Mouse (Mus musculus) CH12.LX (cell line): ENCODE results near the gene Gm49325. TPM values are rescaled to one million over a fixed set of nuclear protein-coding genes. Genes with fewer than 3 reads are reported as not detected.
A peak's percentile ranks its signal among the peaks of the same experiment; 100 is the strongest.

Experiments used
- DNase-seq: peaks from one replicate; pipeline ENCODE4 v3.0.0-alpha.2; 2013; ENCODE audit errors: extremely low read depth
- H3K27ac ChIP-seq: 2 replicates; pipeline ENCODE4 v1.5.1; 2012; ENCODE audit warnings: low read depth, mild to moderate bottlenecking, control low read depth, moderate library complexity; ENCODE audit not compliant: insufficient read depth
- H3K27me3 ChIP-seq: replicated peaks from 2 replicates; pipeline ENCODE3; 2012; ENCODE audit warnings: inconsistent platforms
- H3K36me3 ChIP-seq, 2 experiments: replicated peaks in 1 of 2; 2 replicates each; pipeline versions ENCODE3 to v1.6.1; 2012; ENCODE audit warnings: inconsistent platforms in 1 of 2, low read length in 1 of 2, mild to moderate bottlenecking in 1 of 2, mixed read lengths in 1 of 2, moderate library complexity in 1 of 2; ENCODE audit not compliant: control insufficient read depth in 1 of 2, insufficient read depth in 1 of 2
- H3K4me1 ChIP-seq, 2 experiments: 2 replicates each; pipeline ENCODE4 v1.6.1; 2012; ENCODE audit warnings: inconsistent platforms in 1 of 2, moderate library complexity in 1 of 2; ENCODE audit not compliant: insufficient read depth in 2 of 2, control insufficient read depth in 1 of 2
- H3K4me2 ChIP-seq: 2 replicates; pipeline ENCODE4 v1.6.1; 2012; ENCODE audit warnings: low read depth, mild to moderate bottlenecking, control low read depth; ENCODE audit not compliant: poor library complexity, insufficient read depth, severe bottlenecking
- H3K4me3 ChIP-seq, 3 experiments: fragments of 150-350 bp in 1 of 3; sonication (generic) in 1 of 3; replicated peaks in 1 of 3; 2 replicates each; pipeline versions ENCODE3 to v1.5.1; 2011 to 2012; ENCODE audit warnings: low read depth in 2 of 3, low read length in 2 of 3, mild to moderate bottlenecking in 2 of 3, moderate library complexity in 2 of 3, control low read depth in 1 of 3, improper control_type of control experiment in 1 of 3, inconsistent platforms in 1 of 3, mixed read lengths in 1 of 3; ENCODE audit not compliant: poor library complexity in 1 of 3
- H3K79me2 ChIP-seq: replicated peaks from 2 replicates; pipeline ENCODE4 v1.6.1; 2012; ENCODE audit warnings: mild to moderate bottlenecking, moderate library complexity; ENCODE audit not compliant: control insufficient read depth, poor library complexity, insufficient read depth, severe bottlenecking; ENCODE audit errors: extremely low read depth
- H3K9ac ChIP-seq: 2 replicates; pipeline ENCODE4 v1.6.1; 2012; ENCODE audit warnings: low read depth, mild to moderate bottlenecking, control low read depth, moderate library complexity; ENCODE audit not compliant: insufficient read depth
- H3K9me3 ChIP-seq: replicated peaks from 2 replicates; pipeline ENCODE3; 2012; ENCODE audit warnings: low read length, inconsistent platforms, mixed read lengths
- BHLHE40 ChIP-seq: IDR thresholded peaks from 2 replicates; pipeline ENCODE4 v1.6.1; 2011; ENCODE audit warnings: mild to moderate bottlenecking, low read depth, low read length, improper control_type of control experiment
- CHD2 ChIP-seq: IDR thresholded peaks from 2 replicates; pipeline ENCODE4 v1.6.1; 2011; ENCODE audit warnings: low read length, improper control_type of control experiment
- E2F4 ChIP-seq: IDR thresholded peaks from 2 replicates; pipeline ENCODE4 v1.6.1; 2011; ENCODE audit warnings: low read depth, low read length, improper control_type of control experiment; ENCODE audit not compliant: insufficient replicate concordance
- ELF1 ChIP-seq: IDR thresholded peaks from 2 replicates; pipeline ENCODE4 v1.6.1; 2014; ENCODE audit warnings: low read depth, mild to moderate bottlenecking, inconsistent platforms, low read length, improper control_type of control experiment
- GABPA ChIP-seq: IDR thresholded peaks from 2 replicates; pipeline ENCODE4 v1.6.1; 2012; ENCODE audit warnings: low read depth, low read length, improper control_type of control experiment, inconsistent platforms; ENCODE audit not compliant: insufficient replicate concordance
- KAT2A ChIP-seq: IDR thresholded peaks from 2 replicates; pipeline ENCODE4 v1.6.1; 2012; ENCODE audit warnings: low read length, improper control_type of control experiment, inconsistent platforms; ENCODE audit not compliant: insufficient replicate concordance
- MAFK ChIP-seq: IDR thresholded peaks from 2 replicates; pipeline ENCODE4 v1.6.1; 2011; ENCODE audit warnings: low read length, improper control_type of control experiment; ENCODE audit not compliant: insufficient replicate concordance
- MEF2A ChIP-seq: IDR thresholded peaks from 2 replicates; pipeline ENCODE4 v1.6.1; 2014; ENCODE audit warnings: low read depth, mild to moderate bottlenecking, inconsistent platforms, low read length, improper control_type of control experiment, borderline replicate concordance
- MXI1 ChIP-seq: IDR thresholded peaks from 2 replicates; pipeline ENCODE4 v1.6.1; 2011; ENCODE audit warnings: mild to moderate bottlenecking, low read depth, low read length, improper control_type of control experiment
- MYC ChIP-seq: IDR thresholded peaks from 2 replicates; pipeline ENCODE4 v1.6.1; 2011; ENCODE audit warnings: low read depth, mild to moderate bottlenecking, improper control_type of control experiment, low read length
- NRF1 ChIP-seq: IDR thresholded peaks from 2 replicates; pipeline ENCODE4 v1.6.1; 2014; ENCODE audit warnings: low read depth, mild to moderate bottlenecking, inconsistent platforms, low read length, improper control_type of control experiment, moderate library complexity
- POLR2AphosphoS2 ChIP-seq: IDR thresholded peaks from 2 replicates; pipeline ENCODE4 v1.6.1; 2011; ENCODE audit warnings: low read depth, low read length, improper control_type of control experiment
- RAD21 ChIP-seq: IDR thresholded peaks from 2 replicates; pipeline ENCODE4 v1.6.1; 2011; ENCODE audit warnings: low read depth, mild to moderate bottlenecking, low read length, improper control_type of control experiment, moderate library complexity
- SIN3A ChIP-seq: IDR thresholded peaks from 2 replicates; pipeline ENCODE4 v1.6.1; 2012; ENCODE audit warnings: low read length, improper control_type of control experiment, inconsistent platforms
- SMC3 ChIP-seq: IDR thresholded peaks from 2 replicates; pipeline ENCODE4 v1.6.1; 2011; ENCODE audit warnings: low read depth, low read length, improper control_type of control experiment
- TBP ChIP-seq: conservative IDR thresholded peaks from 2 replicates; pipeline ENCODE4 v1.6.1; 2011; ENCODE audit warnings: low read depth, low read length, improper control_type of control experiment
- USF1 ChIP-seq: IDR thresholded peaks from 2 replicates; pipeline ENCODE4 v1.6.1; 2014; ENCODE audit warnings: low read depth, mild to moderate bottlenecking, inconsistent platforms, low read length, improper control_type of control experiment
- USF2 ChIP-seq: conservative IDR thresholded peaks from 2 replicates; pipeline ENCODE4 v1.6.1; 2011; ENCODE audit warnings: low read depth, low read length, improper control_type of control experiment
- ZKSCAN1 ChIP-seq: IDR thresholded peaks from 2 replicates; pipeline ENCODE4 v1.6.1; 2012; ENCODE audit warnings: low read depth, inconsistent platforms, low read length, improper control_type of control experiment, borderline replicate concordance
- ZMIZ1 ChIP-seq: IDR thresholded peaks from 2 replicates; pipeline ENCODE4 v1.6.1; 2012; ENCODE audit warnings: low read depth, mild to moderate bottlenecking, inconsistent platforms, low read length, improper control_type of control experiment
- dilution Hi-C: fragments of 300-500 bp; cut with MboI; formaldehyde crosslinking; loops from 2 replicates; pipeline ENCODE4 v1.14.3; 2020; ENCODE audit warnings: low sequenced_read_pairs; ENCODE audit not compliant: extremely low pct_unique_long_range_greater_than_20kb, extremely low pct_ligation_motif_present
- in situ Hi-C: fragments of 300-500 bp; cut with MboI; formaldehyde crosslinking; loops from 3 replicates; pipeline ENCODE4 v1.14.3; 2019; ENCODE audit warnings: low sequenced_read_pairs, low pct_ligation_motif_present, low pct_unique_long_range_greater_than_20kb, mixed read lengths
- polyA plus RNA-seq: library from polyadenylated mRNA; unstranded; fragments of >175 nt; gene quantifications from 2 replicates; pipeline ENCODE4 v1.2.1, GENCODE M21; 2012; ENCODE audit warnings: low read depth; ENCODE audit not compliant: insufficient read length
- total RNA-seq, 2 experiments: library from RNA; depleted of rRNA; stranded (reverse); fragments of 300-350 nt in 1 of 2; fragments of >200 nt in 1 of 2; gene quantifications; 2 replicates each; pipeline ENCODE4 v1.2.3; 2012 to 2014

Gene Gm49325
- total and polyA plus RNA-seq, 3 experiments: 1.1 to 26.9 TPM; not detected in 1

GRCm38 (mm10) chr10:77582285-77582618 lies 23.7 kb upstream of the Gm49325 start:
- H3K9ac ChIP-seq: peak overlapping the region; percentile 62
- H3K36me3 ChIP-seq: peaks cover 0 to 19% of the 10 kb centered on the region in 2 experiments
- H3K9me3 ChIP-seq: no peaks in the 10 kb centered on the region
- no peak for DNase-seq
- no peak for TF ChIP-seq CHD2
- TF ChIP-seq SMC3: no peak
- TF ChIP-seq MAFK: no peak
- no peak for TF ChIP-seq ZMIZ1
- 0 out of 2 replicates have a peak, but pooled peaks have one; percentile 12 for TF ChIP-seq ELF1
- no peak for TF ChIP-seq POLR2AphosphoS2
- no peak for TF ChIP-seq BHLHE40
- TF ChIP-seq RAD21: no peak
- TF ChIP-seq MXI1: 0 out of 2 replicates have a peak, but pooled peaks have one; percentile 10
- TF ChIP-seq E2F4: no peak
- peaks cover 3% of the 10 kb centered on the region; the same call in 1 of the 2 replicates for H3K79me2 ChIP-seq
- peak overlapping the region; percentile 59 to 81 (median 72) for H3K4me3 ChIP-seq
- H3K27me3 ChIP-seq: peaks cover 8% of the 10 kb centered on the region
- dilution Hi-C loops: no loop called here
- peak overlapping the region; percentile 93 for H3K4me2 ChIP-seq
- H3K27ac ChIP-seq: no peak overlapping the region
- H3K4me1 ChIP-seq: peaks cover 5 to 26% of the 10 kb centered on the region in 2 experiments; a peak in 2 of 4 replicates
- in situ Hi-C loops: no loop called here

GRCm38 (mm10) chr10:77583795-77584422 lies 22.1 kb upstream of the Gm49325 start:
- Histone ChIP-seq H3K27ac (no peak overlapping the region), H3K79me2 (peaks cover 3% of the 10 kb centered on the region; the same call in 1 of the 2 replicates), H3K4me2 (no peak overlapping the region), H3K9me3 (no peaks in the 10 kb centered on the region), H3K4me1 (peaks cover 5 to 38% of the 10 kb centered on the region in 2 experiments; a peak in 2 of 4 replicates), H3K4me3 (no peak overlapping the region), H3K9ac (no peak overlapping the region), H3K36me3 (peaks cover 0 to 34% of the 10 kb centered on the region in 2 experiments), H3K27me3 (peaks cover 3% of the 10 kb centered on the region)
- no peak for DNase-seq
- in situ Hi-C loops (no loop called here), dilution Hi-C loops (no loop called here)
- TF ChIP-seq USF1 (no peak), GABPA (no peak)

- peaks cover 11 to 60% of the 10 kb centered on the region in 2 experiments for H3K36me3 ChIP-seq
- dilution Hi-C loops: no loop called here
- H3K27ac ChIP-seq: no peak overlapping the region
- no peak for DNase-seq
- no peaks in the 10 kb centered on the region for H3K9me3 ChIP-seq
- H3K27me3 ChIP-seq: no peaks in the 10 kb centered on the region
- TF ChIP-seq SIN3A (no peak), GABPA (no peak), USF1 (no peak), MXI1 (no peak), USF2 (no peak), MYC (no peak), KAT2A (no peak), ZMIZ1 (no peak), NRF1 (no peak), ZKSCAN1 (no peak), MEF2A (no peak), TBP (no peak)
- no peak overlapping the region for H3K4me3 ChIP-seq
- H3K79me2 ChIP-seq: peaks cover 3% of the 10 kb centered on the region; the same call in 1 of the 2 replicates
- H3K4me2 ChIP-seq: no peak overlapping the region
- H3K4me1 ChIP-seq: peaks cover 5 to 36% of the 10 kb centered on the region in 2 experiments; a peak in 2 of 4 replicates
- H3K9ac ChIP-seq: no peak overlapping the region
- in situ Hi-C loops: no loop called here
Observed at GRCm38 (mm10) chr10:77586637-77587036, 19.4 kb upstream of the Gm49325 start.
